Mouse (Mus musculus) limb, embryonic 15.5 days (tissue): ENCODE data around the gene Pitpnc1. TPM values are rescaled to one million over a fixed set of nuclear protein-coding genes. Genes with fewer than 3 reads are reported as not detected.
"Not testable (repeated sequence)": the region's sequence is repeated elsewhere in the genome, so short reads cannot be mapped to it uniquely, and the experiment has no call there.

Experiments
- ATAC-seq: fragments of 200-750 bp; cut with Nextera tagmentation; 2 replicates; pipeline ENCODE4 v1.8.0; 2017; ENCODE audit warnings: low read depth, moderate TSS enrichment; ENCODE audit not compliant: insufficient number of reproducible peaks, low FRiP score, low TSS enrichment
- H3K27ac ChIP-seq: fragments of 300-500 bp; sonication (generic); 2 replicates; pipeline ENCODE4 v1.5.1; 2015; ENCODE audit warnings: moderate library complexity, mild to moderate bottlenecking, inconsistent platforms
- H3K27me3 ChIP-seq: fragments of 300-500 bp; sonication (generic); 2 replicates; pipeline ENCODE4 v1.6.1; 2015; ENCODE audit warnings: inconsistent platforms
- H3K36me3 ChIP-seq: fragments of 300-500 bp; sonication (generic); 2 replicates; pipeline ENCODE4 v1.6.1; 2015; ENCODE audit warnings: inconsistent platforms
- H3K4me1 ChIP-seq: fragments of 300-500 bp; sonication (generic); 2 replicates; pipeline ENCODE4 v1.6.1; 2015; ENCODE audit warnings: inconsistent platforms
- H3K4me2 ChIP-seq: fragments of 300-500 bp; sonication (generic); 2 replicates; pipeline ENCODE4 v1.6.1; 2015; ENCODE audit warnings: mild to moderate bottlenecking, inconsistent platforms
- H3K4me3 ChIP-seq: fragments of 300-500 bp; sonication (generic); 2 replicates; pipeline ENCODE4 v1.5.1; 2015; ENCODE audit warnings: mild to moderate bottlenecking, inconsistent platforms
- H3K9ac ChIP-seq: fragments of 300-500 bp; sonication (generic); 2 replicates; pipeline ENCODE4 v1.6.1; 2015; ENCODE audit warnings: inconsistent platforms
- H3K9me3 ChIP-seq: fragments of 300-500 bp; sonication (generic); 2 replicates; pipeline ENCODE4 v1.6.1; 2016; ENCODE audit warnings: inconsistent platforms
- WGBS: fragments of 180-500 bp; shearing (Covaris S2); methylation state at CpG from one replicate; pipeline ENCODE4 v1.1.7; 2015; 5-methylcytosine and 5-hydroxymethylcytosine counted together
- polyA plus RNA-seq: library from polyadenylated mRNA; unstranded; fragments of >200 nt; fragmentation: Nextera tagmentation; extraction: Ambion mirVana; gene quantifications from 2 replicates; pipeline ENCODE4 v1.2.1, GENCODE M21; 2015

Gene Pitpnc1
- polyA plus RNA-seq, result 22.7 and 25.2 TPM in 2 replicates

- Histone ChIP-seq H3K4me3 (peak within 1 kb of the TSS; percentile 82), H3K4me2 (peak within 1 kb of the TSS; percentile 78), H3K9me3 (no peaks in the 10 kb centered on the region), H3K36me3 (no peaks in the 10 kb centered on the region), H3K9ac (peak within 1 kb of the TSS; percentile 87), H3K4me1 (peaks cover 27% of the 10 kb centered on the region), H3K27me3 (no peaks in the 10 kb centered on the region), H3K27ac (peak within 1 kb of the TSS; percentile 96)
- under 1% methylated on average over 37 of the region's 37 CpGs for WGBS
- ATAC-seq, result peak; percentile 83
Observed at GRCm38 (mm10) chr11:107470521-107471041, at the start of gene Pitpnc1. Pitpnc1 (minus strand) TSS chr11:107470699.

- Histone ChIP-seq H3K27me3 (no peaks in the 10 kb centered on the region), H3K9me3 (no peaks in the 10 kb centered on the region), H3K9ac (no peak overlapping the region), H3K36me3 (no peaks in the 10 kb centered on the region), H3K4me1 (no peaks in the 10 kb centered on the region), H3K4me3 (no peak overlapping the region), H3K4me2 (no peak overlapping the region), H3K27ac (no peak overlapping the region)
- no peak for ATAC-seq
- WGBS, result 78% methylated on average over 5 of the region's 5 CpGs
Observed at GRCm38 (mm10) chr11:107518645-107519429, 48.3 kb upstream of the Pitpnc1 start.

- Histone ChIP-seq H3K4me3 (no peak overlapping the region), H3K9ac (no peak overlapping the region), H3K4me2 (no peak overlapping the region), H3K27me3 (no peaks in the 10 kb centered on the region), H3K4me1 (peaks cover 8% of the 10 kb centered on the region), H3K9me3 (no peaks in the 10 kb centered on the region), H3K36me3 (no peaks in the 10 kb centered on the region), H3K27ac (no peak overlapping the region)
- ATAC-seq, result no peak
- WGBS, result 89% methylated on average over 2 of the region's 2 CpGs
Observed at GRCm38 (mm10) chr11:107516387-107516786, 45.9 kb upstream of the Pitpnc1 start.

- WGBS, result 53% methylated on average over 10 of the region's 10 CpGs
- no peaks in the 10 kb centered on the region for H3K9me3 ChIP-seq
- peak; percentile 20; the same call in 1 of the 2 replicates for ATAC-seq
- H3K27ac ChIP-seq, result peak overlapping the region; percentile 71; the same call in 1 of the 2 replicates
- no peak overlapping the region for H3K4me3 ChIP-seq
- no peaks in the 10 kb centered on the region for H3K27me3 ChIP-seq
- H3K4me2 ChIP-seq, result no peak overlapping the region
- H3K36me3 ChIP-seq, result no peaks in the 10 kb centered on the region
- H3K4me1 ChIP-seq, result peaks cover 28% of the 10 kb centered on the region
- no peak overlapping the region for H3K9ac ChIP-seq
Observed at GRCm38 (mm10) chr11:107513047-107513446, 42.5 kb upstream of the Pitpnc1 start.

- 42% methylated on average over 5 of the region's 5 CpGs for WGBS
- H3K27me3 ChIP-seq, H3K4me3 ChIP-seq, H3K4me2 ChIP-seq, H3K9ac ChIP-seq, H3K9me3 ChIP-seq, H3K36me3 ChIP-seq, ATAC-seq, H3K27ac ChIP-seq: not testable (repeated sequence)
- H3K4me1 ChIP-seq, result peaks cover 28% of the 10 kb centered on the region
Observed at GRCm38 (mm10) chr11:107511954-107512353, 41.5 kb upstream of the Pitpnc1 start.

GRCm38 (mm10) chr11:107510362-107511269 lies 40.1 kb upstream of the Pitpnc1 start:
- no peaks in the 10 kb centered on the region for H3K27me3 ChIP-seq
- peak overlapping the region; percentile 5; the same call in 1 of the 2 replicates for H3K4me3 ChIP-seq
- no peak for ATAC-seq
- H3K4me2 ChIP-seq, result peak overlapping the region; percentile 43
- H3K9me3 ChIP-seq, result no peaks in the 10 kb centered on the region
- H3K4me1 ChIP-seq, result peaks cover 28% of the 10 kb centered on the region
- no peaks in the 10 kb centered on the region for H3K36me3 ChIP-seq
- WGBS, result 4% methylated on average over 18 of the region's 18 CpGs
- H3K27ac ChIP-seq, result peak overlapping the region; percentile 22; the same call in 1 of the 2 replicates
- no peak overlapping the region for H3K9ac ChIP-seq

- 0 out of 2 replicates have a peak overlapping the region, but pooled peaks have one; percentile 14 for H3K4me2 ChIP-seq
- no peaks in the 10 kb centered on the region for H3K27me3 ChIP-seq
- no peaks in the 10 kb centered on the region for H3K9me3 ChIP-seq
- no peak overlapping the region for H3K9ac ChIP-seq
- ATAC-seq, result no peak
- 0 out of 2 replicates have a peak, but pooled peaks cover 4% of the 10 kb centered on the region for H3K36me3 ChIP-seq
- WGBS, result 20% methylated on average over 11 of the region's 11 CpGs
- H3K4me1 ChIP-seq, result peaks cover 28% of the 10 kb centered on the region
- H3K27ac ChIP-seq, result no peak overlapping the region
- H3K4me3 ChIP-seq, result no peak overlapping the region
Observed at GRCm38 (mm10) chr11:107509631-107510338, 39.3 kb upstream of the Pitpnc1 start.

- H3K36me3 ChIP-seq, result peaks cover 13% of the 10 kb centered on the region; the same call in 1 of the 2 replicates
- H3K9ac ChIP-seq, result no peak overlapping the region
- no peak overlapping the region for H3K4me3 ChIP-seq
- no peaks in the 10 kb centered on the region for H3K9me3 ChIP-seq
- H3K27ac ChIP-seq, result no peak overlapping the region
- 83% methylated on average over 1 of the region's 1 CpGs for WGBS
- H3K4me1 ChIP-seq, result peaks cover 19% of the 10 kb centered on the region
- no peak overlapping the region for H3K4me2 ChIP-seq
- ATAC-seq, result no peak
- H3K27me3 ChIP-seq, result no peaks in the 10 kb centered on the region
Observed at GRCm38 (mm10) chr11:107506260-107506659, 35.8 kb upstream of the Pitpnc1 start.

GRCm38 (mm10) chr11:107504364-107504763 lies 33.9 kb upstream of the Pitpnc1 start:
- ATAC-seq, H3K9me3 ChIP-seq, H3K27me3 ChIP-seq, H3K4me3 ChIP-seq, H3K9ac ChIP-seq, H3K4me2 ChIP-seq, H3K27ac ChIP-seq, H3K4me1 ChIP-seq: not testable (repeated sequence)
- 93% methylated on average over 3 of the region's 4 CpGs for WGBS
- peaks cover 22% of the 10 kb centered on the region; the same call in 1 of the 2 replicates for H3K36me3 ChIP-seq

- Histone ChIP-seq H3K36me3 (peaks cover 30% of the 10 kb centered on the region), H3K27ac (no peak overlapping the region), H3K9ac (no peak overlapping the region), H3K4me2 (no peak overlapping the region), H3K4me3 (no peak overlapping the region), H3K9me3 (no peaks in the 10 kb centered on the region), H3K4me1 (no peaks in the 10 kb centered on the region), H3K27me3 (no peaks in the 10 kb centered on the region)
- ATAC-seq, result no peak
- 85% methylated on average over 8 of the region's 8 CpGs for WGBS
Observed at GRCm38 (mm10) chr11:107502801-107503200, 32.3 kb upstream of the Pitpnc1 start.

- ATAC-seq, result no peak
Observed at GRCm38 (mm10) chr11:107484341-107484740, 13.8 kb upstream of the Pitpnc1 start.

More at GRCm38 (mm10) chr11:107484341-107484740, 13.8 kb upstream of the Pitpnc1 start:
- Histone ChIP-seq H3K4me2 (no peak overlapping the region), H3K27me3 (no peaks in the 10 kb centered on the region), H3K27ac (no peak overlapping the region), H3K4me3 (no peak overlapping the region), H3K9me3 (no peaks in the 10 kb centered on the region), H3K4me1 (peaks cover 13% of the 10 kb centered on the region), H3K9ac (no peak overlapping the region), H3K36me3 (peaks cover 43% of the 10 kb centered on the region)
- 82% methylated on average over 3 of the region's 3 CpGs for WGBS
